Mouse (Mus musculus) bone marrow, adult 2 months (tissue): ENCODE data around the gene Syk. TPM values are rescaled to one million over a fixed set of nuclear protein-coding genes. Genes with fewer than 3 reads are reported as not detected.

ENCODE experiments used
- H3K27ac ChIP-seq: fragments of 200-500 bp; 2 replicates; pipeline ENCODE4 v1.5.1; 2012; ENCODE audit warnings: low read depth, mild to moderate bottlenecking, control low read depth, inconsistent platforms, low read length; ENCODE audit not compliant: control insufficient read depth, poor library complexity, insufficient read depth
- H3K4me1 ChIP-seq: fragments of 200-500 bp; 2 replicates; pipeline ENCODE4 v1.6.1; 2011; ENCODE audit warnings: low read length; ENCODE audit not compliant: control insufficient read depth, insufficient read depth
- H3K4me3 ChIP-seq: fragments of 200-500 bp; replicated peaks from 2 replicates; pipeline ENCODE3; 2011; ENCODE audit warnings: mild to moderate bottlenecking, low read depth, low read length, control low read depth; ENCODE audit not compliant: control insufficient read depth
- CTCF ChIP-seq: fragments of 200-500 bp; IDR thresholded peaks from 2 replicates; pipeline ENCODE4 v1.5.1; 2011; ENCODE audit warnings: low read length, control low read depth; ENCODE audit not compliant: control insufficient read depth, insufficient read depth
- POLR2A ChIP-seq: fragments of 200-500 bp; IDR thresholded peaks from 2 replicates; pipeline ENCODE4 v1.6.1; 2011; ENCODE audit warnings: low read depth, mild to moderate bottlenecking, control low read depth, low read length, borderline replicate concordance; ENCODE audit not compliant: control insufficient read depth
- WGBS: fragments of 180-500 bp; shearing (Covaris S2); methylation state at CpG from one replicate; pipeline ENCODE4 v1.1.7; 2018; 5-methylcytosine and 5-hydroxymethylcytosine counted together
- polyA plus RNA-seq: library from polyadenylated mRNA; stranded (reverse); fragments of >200 nt; gene quantifications from 2 replicates; pipeline ENCODE4 v1.2.4, GENCODE M21; 2011; ENCODE audit warnings: low replicate concordance; ENCODE audit not compliant: missing spikeins, insufficient read depth, insufficient read length

The Syk gene
- polyA plus RNA-seq, 1 experiment: 120 TPM

GRCm38 (mm10) chr13:52565103-52565739 is 17.8 kb upstream of the Syk start:
- peak; percentile 24 for TF ChIP-seq CTCF
- TF ChIP-seq POLR2A: no peak
- Histone ChIP-seq H3K27ac (peak overlapping the region; percentile 47; the same call in 1 of the 2 replicates), H3K4me1 (peaks cover 14% of the 10 kb centered on the region), H3K4me3 (no peak overlapping the region)
- 65% methylated on average over 18 of the region's 18 CpGs for WGBS

GRCm38 (mm10) chr13:52566188-52566760 is 16.7 kb upstream of the Syk start:
- WGBS: 30% methylated on average over 9 of the region's 9 CpGs
- Histone ChIP-seq H3K27ac (peak overlapping the region; percentile 90), H3K4me1 (peaks cover 14% of the 10 kb centered on the region), H3K4me3 (no peak overlapping the region)
- no peak for TF ChIP-seq CTCF
- TF ChIP-seq POLR2A: no peak

DNA sequence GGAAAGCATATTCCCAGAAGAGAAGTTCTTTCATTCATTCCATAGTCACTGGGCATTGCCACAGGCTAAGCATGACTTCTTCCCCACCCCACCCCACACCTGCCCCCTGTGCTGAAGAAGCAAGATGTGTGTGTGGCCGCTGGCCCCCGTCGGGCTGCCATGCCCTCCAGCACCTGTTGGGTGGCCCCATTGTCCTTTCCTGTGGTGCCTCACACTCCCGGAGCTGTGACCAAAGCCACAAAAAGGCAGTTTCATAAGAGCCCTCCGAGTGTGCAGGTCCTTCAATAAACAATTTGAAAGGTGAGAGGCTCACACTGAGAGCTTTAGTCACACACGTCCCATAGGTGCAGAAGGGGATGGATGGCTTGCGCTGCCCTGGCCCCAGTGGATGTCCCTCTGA is 16.2 kb upstream of the Syk start:
- Histone ChIP-seq H3K4me3 (no peak overlapping the region), H3K27ac (peak overlapping the region; percentile 90), H3K4me1 (peaks cover 14% of the 10 kb centered on the region)
- TF ChIP-seq POLR2A (no peak), CTCF (no peak)
- WGBS: 15% methylated on average over 7 of the region's 7 CpGs

DNA sequence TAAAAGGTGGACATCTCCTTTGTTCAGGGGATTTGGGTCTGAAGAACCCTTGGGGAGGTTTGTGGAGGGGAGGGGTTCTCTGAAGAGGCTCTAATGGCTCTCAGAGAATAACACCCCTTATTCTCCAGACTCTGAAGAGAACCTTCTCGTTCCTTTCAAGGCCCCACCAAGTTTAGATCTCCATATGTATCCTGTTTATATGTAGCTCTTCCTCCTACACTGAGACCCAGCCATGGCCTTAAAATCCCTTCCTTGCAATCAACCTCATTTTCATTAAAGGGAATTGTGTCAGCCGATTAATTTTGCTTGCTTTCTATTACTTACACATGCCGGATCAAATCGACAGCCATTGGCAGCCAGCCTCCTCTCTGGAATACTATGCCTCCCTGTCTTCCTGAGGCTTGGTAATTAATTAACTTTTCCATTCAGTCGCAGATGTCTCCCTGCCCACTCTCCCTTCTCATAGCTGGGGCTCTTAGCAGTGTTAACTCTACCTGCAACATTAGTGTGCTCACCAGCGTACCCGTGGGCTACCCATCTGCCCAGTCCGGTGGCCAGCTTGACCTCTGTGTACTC is 13.7 kb upstream of the Syk start:
- Histone ChIP-seq H3K27ac (no peak overlapping the region; the same call in 1 of the 2 replicates), H3K4me1 (peaks cover 18% of the 10 kb centered on the region), H3K4me3 (no peak overlapping the region)
- 78% methylated on average over 8 of the region's 8 CpGs for WGBS
- TF ChIP-seq CTCF: no peak
- no peak for TF ChIP-seq POLR2A

- Histone ChIP-seq H3K4me3 (no peak overlapping the region), H3K4me1 (peaks cover 19% of the 10 kb centered on the region), H3K27ac (peak overlapping the region; percentile 12; the same call in 1 of the 2 replicates)
- TF ChIP-seq CTCF (no peak), POLR2A (no peak)
- WGBS: 94% methylated on average over 9 of the region's 9 CpGs
Measured at GRCm38 (mm10) chr13:52570276-52570675, 12.7 kb upstream of the Syk start.

DNA sequence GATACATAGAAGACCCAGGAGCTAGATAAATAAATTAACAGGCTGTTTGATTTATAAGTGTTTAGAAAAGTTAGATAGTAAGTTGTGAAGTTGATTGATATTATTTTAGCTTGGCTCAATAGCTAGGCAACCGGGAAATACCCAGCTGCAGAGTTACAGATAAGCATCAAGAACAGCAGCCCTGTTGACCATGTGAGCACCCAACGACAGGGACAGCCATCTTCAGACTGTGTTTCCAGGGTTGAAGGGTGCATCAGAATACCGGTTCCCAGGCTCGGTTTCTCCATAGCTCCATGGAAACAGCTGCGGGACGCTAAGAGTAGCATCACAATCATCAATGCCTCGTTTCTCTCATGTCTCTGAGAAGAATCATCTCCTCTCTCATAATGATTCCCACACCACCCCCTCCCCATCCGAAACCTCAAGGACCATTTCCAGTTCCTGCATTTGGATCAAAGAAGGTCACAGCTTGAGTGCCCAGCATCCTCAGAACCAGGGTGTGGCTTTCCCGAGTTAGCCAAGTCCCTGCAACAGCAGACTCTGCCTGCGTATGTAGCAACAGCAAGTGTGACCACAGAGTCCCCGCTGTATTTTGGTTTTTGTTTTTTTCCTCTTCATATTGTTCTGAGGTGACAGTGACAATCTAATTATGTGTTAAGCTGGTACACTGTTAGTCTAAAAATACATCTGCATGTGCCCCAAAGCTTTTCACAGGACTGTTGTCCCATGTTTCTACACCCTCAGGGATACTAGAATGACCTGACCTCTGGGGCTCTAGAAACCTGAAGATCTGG is 11.2 kb upstream of the Syk start:
- peaks cover 15% of the 10 kb centered on the region; the same call in 1 of the 2 replicates for H3K4me1 ChIP-seq
- 14% methylated on average over 11 of the region's 11 CpGs for WGBS
- peak overlapping the region; percentile 94 for H3K27ac ChIP-seq
- no peak for TF ChIP-seq POLR2A
- 0 out of 2 replicates have a peak, but pooled peaks have one; percentile 1 for TF ChIP-seq CTCF
- H3K4me3 ChIP-seq: peak overlapping the region; percentile 17

GRCm38 (mm10) chr13:52572451-52573446 is 10.2 kb upstream of the Syk start:
- Histone ChIP-seq H3K27ac (peak overlapping the region; percentile 96), H3K4me1 (peaks cover 17% of the 10 kb centered on the region), H3K4me3 (no peak overlapping the region)
- 0 out of 2 replicates have a peak, but pooled peaks have one; percentile 10 for TF ChIP-seq CTCF
- peak; percentile 35; the same call in 1 of the 2 replicates for TF ChIP-seq POLR2A
- 34% methylated on average over 9 of the region's 9 CpGs for WGBS

- 33% methylated on average over 2 of the region's 2 CpGs for WGBS
- no peak overlapping the region; the same call in 1 of the 2 replicates for H3K27ac ChIP-seq
- peaks cover 18% of the 10 kb centered on the region for H3K4me1 ChIP-seq
- no peak for TF ChIP-seq CTCF
- no peak for TF ChIP-seq POLR2A
- no peak overlapping the region for H3K4me3 ChIP-seq
Measured at GRCm38 (mm10) chr13:52574311-52574710, 8.7 kb upstream of the Syk start.
